Comparison of ENCODE assay signal across 8 mouse cellular contexts in the genomic region with DNA sequence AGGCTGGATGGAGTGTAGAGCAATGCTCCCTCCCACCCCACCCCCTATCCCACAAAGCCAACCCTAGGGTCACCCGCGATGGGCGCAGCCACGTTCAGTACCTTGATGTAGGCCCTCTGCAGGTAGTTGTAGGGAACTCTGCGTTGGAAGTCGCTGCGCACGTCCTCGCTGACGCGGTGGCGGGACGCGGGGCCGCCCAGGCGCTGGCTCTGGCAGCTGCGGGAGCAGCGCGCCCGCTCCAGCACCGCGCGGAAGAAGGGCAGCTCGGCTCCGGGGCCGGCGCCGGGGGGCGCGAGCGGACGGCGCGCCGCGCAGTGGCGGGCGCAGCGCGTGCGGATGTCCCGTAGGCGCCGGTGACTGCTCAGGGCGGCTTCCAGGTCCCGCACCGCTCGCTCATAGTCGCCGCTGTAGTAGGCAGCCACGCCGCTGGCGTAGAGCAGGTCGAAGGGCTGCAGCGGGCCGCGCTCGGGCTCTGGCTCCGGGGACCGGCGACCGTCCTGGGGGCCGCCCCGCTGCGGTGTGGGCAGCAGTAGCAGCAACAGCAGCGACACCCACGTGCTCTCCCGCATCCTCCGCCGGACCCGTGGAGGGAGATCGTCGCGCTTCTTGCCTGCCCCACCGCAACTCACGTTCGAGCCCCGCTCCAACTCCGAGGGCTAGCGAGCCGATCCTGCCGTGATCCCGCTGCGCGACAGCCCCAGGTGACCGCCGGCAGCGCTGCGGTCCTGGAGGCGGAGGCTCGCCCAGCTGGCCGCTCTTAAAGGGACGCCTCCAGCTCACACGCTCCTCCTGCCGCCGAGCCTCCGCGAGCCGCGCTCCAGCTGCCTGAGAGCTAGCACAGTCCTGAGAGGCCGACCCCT. TPM values are rescaled to one million over a fixed set of nuclear protein-coding genes. Genes with fewer than 3 reads are reported as not detected.
A peak's percentile ranks its signal among the peaks of the same experiment; 100 is the strongest.
DNase-seq lines count a peak whose midpoint lies in the region; ATAC-seq and TF ChIP-seq lines count a peak whose summit lies in the region.

Gene P3h2 (minus strand): TSS at position 670 of the 860 bp plus-strand sequence.

- under 1% methylated on average over 101 of the region's 101 CpGs for whole genome bisulfite sequencing in forebrain, embryonic 15.5 days
- under 1% methylated on average over 98 of the region's 101 CpGs for WGBS in liver, embryonic 14.5 days (ENCODE audit: insufficient replicate concordance)
- WGBS in neural tube, embryonic 13.5 days = under 1% methylated on average over 95 of the region's 101 CpGs

- no peak for TF ChIP-seq EP300 in liver, embryonic 14.5 days (IDR thresholded peaks at IDR 0.05; ENCODE audit: low read depth)

- H3K9me3 ChIP-seq in E14TG2a.4 (ENCODE audit: low read length) = peaks cover 10% of the 10 kb centered on the region; the same call in 1 of the 2 replicates
- H3K9me3 ChIP-seq in forebrain, embryonic 15.5 days = no peaks in the 10 kb centered on the region
- H3K9me3 ChIP-seq in liver, embryonic 14.5 days (ENCODE audit: control insufficient read depth, low read length) = no peaks in the 10 kb centered on the region
- H3K9me3 ChIP-seq in neural tube, embryonic 13.5 days = no peaks in the 10 kb centered on the region

- peak within 1 kb of the TSS; percentile 53 for H3K27ac ChIP-seq in forebrain, embryonic 15.5 days (replicated peaks)
- no peak within 1 kb of the TSS for H3K27ac ChIP-seq in liver, embryonic 14.5 days
- peak within 1 kb of the TSS; percentile 80 for H3K27ac ChIP-seq in neural tube, embryonic 13.5 days (replicated peaks)

- intact Hi-C loops in heart, postnatal 10 days (cut with DNase I) = loop anchor here (2.0 to 5.0 kb wide), 4 partner anchors 53 to 139 kb away; no protein-coding TSS in a partner anchor

- peak; percentile 81 for DNase-seq in brain, embryonic 14.5 days (ENCODE audit: low read depth)
- peak; percentile 72 to 77 for DNase-seq in heart, postnatal 10 days
- DNase-seq in kidney, postnatal 36 days = peak; percentile 78 to 87
- no peak for DNase-seq in liver, embryonic 14.5 days (ENCODE audit: low read depth in 3 of 3, low spot score in 3 of 3)
- DNase-seq in urinary bladder, postnatal 10 days (ENCODE audit: low spot score) = peak; percentile 10

- H3K4me3 ChIP-seq in E14TG2a.4 (replicated peaks; ENCODE audit: low read length) = peak within 1 kb of the TSS; percentile 83
- H3K4me3 ChIP-seq in forebrain, embryonic 15.5 days = peak within 1 kb of the TSS; percentile 84
- H3K4me3 ChIP-seq in liver, embryonic 14.5 days (ENCODE audit: insufficient read depth in 1 of 2, low read depth in 2 of 2, low read length in 2 of 2) = peak within 1 kb of the TSS; percentile 49 to 51
- peak within 1 kb of the TSS; percentile 55 for H3K4me3 ChIP-seq in neural tube, embryonic 13.5 days

- peaks cover 50% of the 10 kb centered on the region for H3K27me3 ChIP-seq in E14TG2a.4 (ENCODE audit: insufficient read depth, low read length)
- H3K27me3 ChIP-seq in forebrain, embryonic 15.5 days = 0 out of 2 replicates have a peak, but pooled peaks cover 4% of the 10 kb centered on the region
- peaks cover 20% of the 10 kb centered on the region for H3K27me3 ChIP-seq in liver, embryonic 14.5 days (ENCODE audit: control insufficient read depth, insufficient read depth, low read length)
- peaks cover 23% of the 10 kb centered on the region for H3K27me3 ChIP-seq in neural tube, embryonic 13.5 days

- H3K36me3 ChIP-seq in E14TG2a.4 (ENCODE audit: insufficient read depth, low read length) = no peaks in the 10 kb centered on the region
- no peaks in the 10 kb centered on the region for H3K36me3 ChIP-seq in forebrain, embryonic 15.5 days
- H3K36me3 ChIP-seq in liver, embryonic 14.5 days (replicated peaks; ENCODE audit: control insufficient read depth, insufficient read depth, low read depth) = no peaks in the 10 kb centered on the region
- H3K36me3 ChIP-seq in neural tube, embryonic 13.5 days = no peaks in the 10 kb centered on the region

- TF ChIP-seq CTCF in E14TG2a.4 (conservative IDR thresholded peaks at IDR 0.05; ENCODE audit: low read length) = no peak
- TF ChIP-seq CTCF in brain, embryonic 14.5 days (IDR thresholded peaks at IDR 0.05; ENCODE audit: borderline replicate concordance, extremely low read depth, insufficient read depth, insufficient read length) = peak; percentile 48; the same call in 1 of the 2 replicates
- no peak for TF ChIP-seq CTCF in liver, embryonic 14.5 days (IDR thresholded peaks at IDR 0.05; ENCODE audit: low read depth)

- H3K4me1 ChIP-seq in E14TG2a.4 (replicated peaks; ENCODE audit: low read depth, low read length) = peaks cover 7% of the 10 kb centered on the region
- H3K4me1 ChIP-seq in forebrain, embryonic 15.5 days = peaks cover 14% of the 10 kb centered on the region
- no peaks in the 10 kb centered on the region for H3K4me1 ChIP-seq in liver, embryonic 14.5 days (replicated peaks; ENCODE audit: control insufficient read depth in 2 of 2, insufficient read depth in 2 of 2, low read length in 1 of 2)
- H3K4me1 ChIP-seq in neural tube, embryonic 13.5 days (replicated peaks) = peaks cover 13% of the 10 kb centered on the region

- peak within 1 kb of the TSS; percentile 68 for H3K9ac ChIP-seq in forebrain, embryonic 15.5 days (replicated peaks)
- H3K9ac ChIP-seq in liver, embryonic 14.5 days (replicated peaks) = no peak within 1 kb of the TSS
- peak within 1 kb of the TSS; percentile 73 for H3K9ac ChIP-seq in neural tube, embryonic 13.5 days

- peak; percentile 93 for ATAC-seq in forebrain, embryonic 15.5 days (replicated peaks)
- peak; percentile 61; the same call in 1 of the 2 replicates for ATAC-seq in liver, embryonic 14.5 days (ENCODE audit: insufficient read depth)
- ATAC-seq in neural tube, embryonic 13.5 days (ENCODE audit: low read depth) = peak; percentile 96

- H3K4me2 ChIP-seq in forebrain, embryonic 15.5 days (replicated peaks) = peak within 1 kb of the TSS; percentile 95
- H3K4me2 ChIP-seq in liver, embryonic 14.5 days (ENCODE audit: low read depth) = peak within 1 kb of the TSS; percentile 62
- peak within 1 kb of the TSS; percentile 80 for H3K4me2 ChIP-seq in neural tube, embryonic 13.5 days

- TF ChIP-seq POLR2A in brain, embryonic 14.5 days (IDR thresholded peaks at IDR 0.05; ENCODE audit: borderline replicate concordance, extremely low read depth, insufficient read depth, insufficient read length, poor library complexity, severe bottlenecking) = no peak

RNA-seq across cellular contexts. Expression of gene P3h2, which starts in this region (rescaled TPM):
- 0.87 and 1.5 TPM in 2 replicates for polyA plus RNA-seq in brain, embryonic 14.5 days (2012; rRNA removed)
- polyA plus RNA-seq in forebrain, embryonic 15.5 days (2015; fragmentation: Nextera tagmentation; extraction: Ambion mirVana) = 0.22 and 0.32 TPM in 2 replicates
- total RNA-seq in heart, postnatal 10 days (2021) = 1 to 10 TPM; 5.7 to 6.8 TPM
- polyA plus RNA-seq in liver, embryonic 14.5 days (2012; rRNA removed) = 0.50 and 0.89 TPM in 2 replicates
- 0.67 and 0.86 TPM in 2 replicates for polyA plus RNA-seq in liver, embryonic 14.5 days (2014; fragmentation: Nextera tagmentation; extraction: Ambion mirVana)
- 1.5 and 1.6 TPM in 2 replicates for polyA plus RNA-seq in neural tube, embryonic 13.5 days (2015; fragmentation: Nextera tagmentation; extraction: Ambion mirVana)

Comparison
In these comparisons a context has a peak if more than half of its experiments do, and no peak if none do; other contexts are left out.
1. Peak in ATAC-seq, H3K4me3 ChIP-seq, H3K27ac ChIP-seq, H3K9ac ChIP-seq and H3K4me2 ChIP-seq in forebrain, embryonic 15.5 days; RNA of the gene not detected or under 1 TPM.
2. Peak in ATAC-seq, H3K4me3 ChIP-seq and H3K4me2 ChIP-seq in liver, embryonic 14.5 days; RNA of the gene not detected or under 1 TPM.
3. DNase-seq: peak in brain, embryonic 14.5 days (single experiment), heart, postnatal 10 days (2 of 2), kidney, postnatal 36 days (2 of 2) and urinary bladder, postnatal 10 days (single experiment); none in liver, embryonic 14.5 days (0 of 3).
4. Peak in every context shown above with its lines, with median percentiles within 50 percentile points of each other: H3K4me3 ChIP-seq, ATAC-seq and H3K4me2 ChIP-seq.